Mouse (Mus musculus) intestine, embryonic 15.5 days (tissue): ENCODE data around the gene Eml6. TPM values are rescaled to one million over a fixed set of nuclear protein-coding genes. Genes with fewer than 3 reads are reported as not detected.
"Not testable (repeated sequence)": the region's sequence is repeated elsewhere in the genome, so short reads cannot be mapped to it uniquely, and the experiment has no call there.

ENCODE experiments used
- ATAC-seq: fragments of 200-750 bp; cut with Nextera tagmentation; 2 replicates; pipeline ENCODE4 v1.8.0; 2017; ENCODE audit warnings: moderate TSS enrichment, moderate library complexity
- H3K27ac ChIP-seq: fragments of 300-500 bp; sonication (generic); 2 replicates; pipeline ENCODE4 v1.5.1; 2015; ENCODE audit warnings: mild to moderate bottlenecking, inconsistent platforms
- H3K27me3 ChIP-seq: fragments of 300-500 bp; sonication (generic); replicated peaks from 2 replicates; pipeline ENCODE4 v1.6.1; 2015; ENCODE audit warnings: inconsistent platforms
- H3K36me3 ChIP-seq: fragments of 300-500 bp; sonication (generic); 2 replicates; pipeline ENCODE4 v1.6.1; 2015; ENCODE audit warnings: inconsistent platforms
- H3K4me1 ChIP-seq: fragments of 300-500 bp; sonication (generic); replicated peaks from 2 replicates; pipeline ENCODE4 v1.6.1; 2015; ENCODE audit warnings: inconsistent platforms
- H3K4me2 ChIP-seq: fragments of 300-500 bp; sonication (generic); replicated peaks from 2 replicates; pipeline ENCODE4 v1.6.1; 2015; ENCODE audit warnings: mild to moderate bottlenecking, inconsistent platforms
- H3K4me3 ChIP-seq: fragments of 300-500 bp; sonication (generic); replicated peaks from 2 replicates; pipeline ENCODE4 v1.5.1; 2015; ENCODE audit warnings: inconsistent platforms
- H3K9ac ChIP-seq: fragments of 300-500 bp; sonication (generic); 2 replicates; pipeline ENCODE4 v1.6.1; 2015; ENCODE audit warnings: inconsistent platforms
- H3K9me3 ChIP-seq: fragments of 300-500 bp; sonication (generic); 2 replicates; pipeline ENCODE4 v1.6.1; 2016; ENCODE audit warnings: inconsistent platforms
- WGBS: fragments of 180-500 bp; shearing (Covaris S2); methylation state at CpG from one replicate; pipeline ENCODE4 v1.1.7; 2015; 5-methylcytosine and 5-hydroxymethylcytosine counted together
- polyA plus RNA-seq: library from polyadenylated mRNA; unstranded; fragments of >200 nt; fragmentation: Nextera tagmentation; extraction: Ambion mirVana; gene quantifications from 2 replicates; pipeline ENCODE4 v1.2.1, GENCODE M21; 2015

Gene Eml6
- polyA plus RNA-seq, 1 experiment from 2014 or later = 0.60 TPM

GRCm38 (mm10) chr11:29827729-29828128 is 198.1 kb downstream of the Eml6 start:
- ATAC-seq = no peak
- WGBS = 75% methylated on average over 2 of the region's 2 CpGs
- Histone ChIP-seq H3K4me1 (peaks cover 5% of the 10 kb centered on the region; the same call in 1 of the 2 replicates), H3K4me2 (no peak overlapping the region), H3K4me3 (no peak overlapping the region), H3K27ac (no peak overlapping the region), H3K27me3 (peaks cover 9% of the 10 kb centered on the region; the same call in 1 of the 2 replicates), H3K36me3 (no peaks in the 10 kb centered on the region), H3K9ac (no peak overlapping the region), H3K9me3 (no peaks in the 10 kb centered on the region)

DNA sequence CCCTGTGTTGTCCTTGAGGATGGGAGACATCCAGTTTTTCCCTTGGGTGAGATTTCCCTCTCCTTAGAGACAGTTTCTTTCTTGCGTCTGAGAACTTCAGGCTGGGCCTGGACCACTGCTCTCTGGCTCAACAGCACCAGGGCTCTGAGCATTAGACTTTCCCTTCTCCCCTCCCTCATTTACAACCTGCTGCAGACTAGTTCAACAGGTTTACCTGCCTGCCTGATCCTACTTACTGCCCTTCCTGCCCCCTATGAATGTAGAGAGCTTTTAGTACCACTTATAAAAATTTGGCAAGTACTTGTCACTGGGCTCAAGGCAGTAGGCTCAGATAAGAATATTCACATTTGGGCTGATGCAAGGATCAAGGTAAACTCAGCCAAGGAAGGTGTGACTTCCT is 199.8 kb downstream of the Eml6 start:
- Histone ChIP-seq H3K4me3 (no peak overlapping the region), H3K36me3 (no peaks in the 10 kb centered on the region), H3K9me3 (no peaks in the 10 kb centered on the region), H3K4me2 (no peak overlapping the region), H3K27me3 (peaks cover 9% of the 10 kb centered on the region; the same call in 1 of the 2 replicates), H3K27ac (no peak overlapping the region), H3K9ac (no peak overlapping the region), H3K4me1 (peaks cover 5% of the 10 kb centered on the region; the same call in 1 of the 2 replicates)
- ATAC-seq = peak; percentile 65
- WGBS = 83% methylated on average over 1 of the region's 1 CpGs

GRCm38 (mm10) chr11:29825271-29825718 is 200.5 kb downstream of the Eml6 start, which contains the start of gene 4931440F15Rik:
TSS of gene 4931440F15Rik (minus strand) at chr11:29825668.
- not testable (repeated sequence) for H3K27me3 ChIP-seq, H3K27ac ChIP-seq, H3K4me1 ChIP-seq, H3K36me3 ChIP-seq, H3K9me3 ChIP-seq, H3K9ac ChIP-seq
- ATAC-seq = peak; percentile 48
- 25% methylated on average over 21 of the region's 21 CpGs for WGBS
- Histone ChIP-seq H3K4me3 (peak within 1 kb of the TSS; percentile 24), H3K4me2 (peak within 1 kb of the TSS; percentile 66)

GRCm38 (mm10) chr11:29824474-29825270 is 201.2 kb downstream of the Eml6 start:
- 13% methylated on average over 62 of the region's 62 CpGs for WGBS
- not testable (repeated sequence) for H3K4me1 ChIP-seq, H3K9me3 ChIP-seq, H3K27ac ChIP-seq, H3K9ac ChIP-seq, H3K36me3 ChIP-seq, H3K27me3 ChIP-seq
- Histone ChIP-seq H3K4me3 (peak overlapping the region; percentile 24), H3K4me2 (peak overlapping the region; percentile 66)
- peak; percentile 66 for ATAC-seq

DNA sequence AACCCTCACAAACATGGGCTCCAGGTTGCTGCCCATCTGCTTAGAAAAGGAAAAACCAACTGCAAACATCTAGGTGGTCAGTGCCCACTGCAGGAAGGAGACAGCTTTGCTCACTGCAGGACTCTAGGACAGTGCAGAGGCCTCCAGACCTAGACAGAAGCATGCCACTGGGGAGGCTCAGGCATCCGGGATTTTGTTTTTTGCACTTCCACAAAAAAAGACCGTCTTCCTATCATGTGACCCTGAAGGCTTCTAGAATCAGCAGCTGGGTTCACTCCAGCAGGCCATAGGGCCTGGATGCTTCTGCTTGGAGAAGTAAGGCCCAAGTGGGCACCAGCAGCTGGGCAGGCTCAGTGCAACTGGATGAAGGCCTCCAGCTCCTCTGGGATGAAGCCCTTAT is 202.7 kb downstream of the Eml6 start:
- H3K4me2 ChIP-seq = no peak overlapping the region
- no peaks in the 10 kb centered on the region for H3K9me3 ChIP-seq
- WGBS = 59% methylated on average over 2 of the region's 2 CpGs
- no peak overlapping the region for H3K9ac ChIP-seq
- no peak for ATAC-seq
- H3K4me3 ChIP-seq = no peak overlapping the region
- H3K27me3 ChIP-seq = peaks cover 9% of the 10 kb centered on the region; the same call in 1 of the 2 replicates
- no peaks in the 10 kb centered on the region for H3K36me3 ChIP-seq
- no peak overlapping the region for H3K27ac ChIP-seq
- H3K4me1 ChIP-seq = peaks cover 5% of the 10 kb centered on the region; the same call in 1 of the 2 replicates

DNA sequence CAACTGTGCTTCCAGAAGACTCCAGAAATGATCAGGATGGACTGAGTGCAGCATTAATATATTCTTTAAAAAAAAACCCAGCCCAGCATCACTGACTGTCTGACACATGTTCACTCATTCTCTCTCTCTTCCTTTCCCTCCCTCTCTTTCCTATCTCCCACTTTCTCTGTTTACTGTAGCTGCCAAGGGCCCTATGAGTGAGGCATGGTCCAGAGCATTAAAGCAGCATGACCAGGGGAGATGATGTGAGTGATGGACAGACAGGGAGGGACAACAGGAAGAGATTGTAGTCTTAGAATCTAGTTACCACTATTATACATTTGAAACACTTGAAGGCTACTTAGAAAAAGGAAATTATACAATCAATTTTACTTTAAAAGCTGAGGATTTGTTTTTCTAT is 210.2 kb downstream of the Eml6 start:
- Histone ChIP-seq H3K4me3 (no peak overlapping the region), H3K27me3 (no peaks in the 10 kb centered on the region), H3K9me3 (no peaks in the 10 kb centered on the region), H3K4me2 (no peak overlapping the region), H3K4me1 (no peaks in the 10 kb centered on the region), H3K9ac (no peak overlapping the region), H3K36me3 (no peaks in the 10 kb centered on the region), H3K27ac (no peak overlapping the region)
- no peak; the same call in 1 of the 2 replicates for ATAC-seq

DNA sequence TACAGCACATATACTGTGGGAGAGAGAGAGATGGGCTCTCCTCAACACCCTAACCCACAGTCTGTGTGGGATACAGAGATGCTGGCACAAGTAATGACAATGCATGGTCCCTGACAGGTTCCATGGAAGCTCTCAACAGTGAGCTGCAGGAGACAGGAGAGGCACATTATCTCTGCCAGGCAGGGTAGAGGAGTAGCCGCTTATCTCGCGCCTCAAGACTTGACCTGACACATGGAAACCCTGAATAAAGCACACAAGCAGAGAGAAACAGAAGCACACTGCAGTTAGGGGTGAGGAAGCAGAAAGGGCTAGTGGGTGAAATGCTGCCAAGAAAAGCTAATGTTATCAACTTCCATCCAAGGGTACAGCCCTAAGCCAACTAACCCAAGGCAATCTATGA is 210.6 kb downstream of the Eml6 start:
- no peak overlapping the region for H3K27ac ChIP-seq
- H3K9me3 ChIP-seq = no peaks in the 10 kb centered on the region
- H3K27me3 ChIP-seq = no peaks in the 10 kb centered on the region
- H3K4me3 ChIP-seq = no peak overlapping the region
- H3K36me3 ChIP-seq = no peaks in the 10 kb centered on the region
- no peak overlapping the region for H3K4me2 ChIP-seq
- 85% methylated on average over 3 of the region's 3 CpGs for WGBS
- ATAC-seq = peak; percentile 83; the same call in 1 of the 2 replicates
- no peaks in the 10 kb centered on the region for H3K4me1 ChIP-seq
- H3K9ac ChIP-seq = no peak overlapping the region

- no peaks in the 10 kb centered on the region for H3K36me3 ChIP-seq
- H3K4me2 ChIP-seq = no peak overlapping the region
- no peaks in the 10 kb centered on the region for H3K4me1 ChIP-seq
- H3K9ac ChIP-seq = no peak overlapping the region
- no peak overlapping the region for H3K27ac ChIP-seq
- no peaks in the 10 kb centered on the region for H3K9me3 ChIP-seq
- H3K27me3 ChIP-seq = no peaks in the 10 kb centered on the region
- no peak for ATAC-seq
- 70% methylated on average over 1 of the region's 1 CpGs for WGBS
- H3K4me3 ChIP-seq = no peak overlapping the region
These were observed 212.6 kb downstream of the Eml6 start for GRCm38 (mm10) chr11:29813267-29813666.

DNA sequence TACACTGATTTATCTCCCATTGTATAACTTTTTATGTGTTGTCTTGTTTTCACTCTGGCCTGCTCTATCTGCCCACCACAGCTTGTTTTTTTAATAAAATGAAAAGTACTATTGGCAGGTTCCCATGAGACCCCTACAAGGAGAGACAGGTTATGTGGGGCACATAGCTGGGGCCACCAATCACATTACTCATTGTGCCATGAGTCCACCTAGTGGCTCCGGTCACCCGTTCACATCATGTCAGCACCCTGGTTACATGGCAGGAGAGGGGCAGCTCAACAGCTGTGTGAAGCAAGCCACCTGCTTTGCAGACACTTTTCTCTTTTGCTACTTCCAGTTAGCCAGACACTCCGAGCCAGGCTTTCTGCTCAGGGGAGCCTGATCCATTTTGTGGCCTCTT is 213.4 kb downstream of the Eml6 start:
- Histone ChIP-seq H3K27ac (no peak overlapping the region), H3K4me1 (no peaks in the 10 kb centered on the region), H3K9me3 (no peaks in the 10 kb centered on the region), H3K9ac (no peak overlapping the region), H3K36me3 (no peaks in the 10 kb centered on the region), H3K27me3 (no peaks in the 10 kb centered on the region), H3K4me3 (no peak overlapping the region), H3K4me2 (no peak overlapping the region)
- 65% methylated on average over 3 of the region's 3 CpGs for WGBS
- no peak for ATAC-seq

DNA sequence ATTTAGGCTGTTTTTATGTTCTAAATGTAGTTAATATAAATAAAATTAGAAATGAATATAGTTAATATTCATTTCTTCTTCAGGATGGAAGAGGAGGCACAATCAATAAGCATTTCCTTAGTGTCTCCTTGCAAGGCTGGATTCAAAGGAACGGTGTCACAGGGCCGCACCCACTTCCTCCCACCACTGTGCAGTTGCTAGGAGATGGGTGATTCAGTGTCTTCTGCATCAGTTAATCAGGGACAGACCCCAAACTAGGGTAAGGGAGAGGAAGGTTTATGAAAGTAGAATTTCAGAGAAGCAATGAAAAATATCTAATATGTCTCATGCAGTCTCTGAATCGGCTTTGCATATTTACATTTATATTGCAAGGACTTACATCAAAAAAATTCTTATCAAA is 215.5 kb downstream of the Eml6 start:
- no peak overlapping the region for H3K27ac ChIP-seq
- 70% methylated on average over 3 of the region's 3 CpGs for WGBS

GRCm38 (mm10) chr11:29808981-29809589 is 216.7 kb downstream of the Eml6 start:
- H3K27me3 ChIP-seq = no peaks in the 10 kb centered on the region
- no peak overlapping the region for H3K27ac ChIP-seq
- WGBS = 84% methylated on average over 7 of the region's 7 CpGs
- H3K9ac ChIP-seq = no peak overlapping the region
- H3K4me2 ChIP-seq = no peak overlapping the region
- H3K9me3 ChIP-seq = no peaks in the 10 kb centered on the region
- H3K4me1 ChIP-seq = no peaks in the 10 kb centered on the region
- no peak for ATAC-seq
- H3K36me3 ChIP-seq = no peaks in the 10 kb centered on the region
- no peak overlapping the region for H3K4me3 ChIP-seq

More for the DNA sequence above, 215.5 kb downstream of the Eml6 start:
- H3K9ac ChIP-seq = no peak overlapping the region
- no peak overlapping the region for H3K4me3 ChIP-seq
- ATAC-seq = no peak
- H3K27me3 ChIP-seq = no peaks in the 10 kb centered on the region
- H3K4me1 ChIP-seq = no peaks in the 10 kb centered on the region
- no peaks in the 10 kb centered on the region for H3K9me3 ChIP-seq
- H3K36me3 ChIP-seq = no peaks in the 10 kb centered on the region
- no peak overlapping the region for H3K4me2 ChIP-seq

DNA sequence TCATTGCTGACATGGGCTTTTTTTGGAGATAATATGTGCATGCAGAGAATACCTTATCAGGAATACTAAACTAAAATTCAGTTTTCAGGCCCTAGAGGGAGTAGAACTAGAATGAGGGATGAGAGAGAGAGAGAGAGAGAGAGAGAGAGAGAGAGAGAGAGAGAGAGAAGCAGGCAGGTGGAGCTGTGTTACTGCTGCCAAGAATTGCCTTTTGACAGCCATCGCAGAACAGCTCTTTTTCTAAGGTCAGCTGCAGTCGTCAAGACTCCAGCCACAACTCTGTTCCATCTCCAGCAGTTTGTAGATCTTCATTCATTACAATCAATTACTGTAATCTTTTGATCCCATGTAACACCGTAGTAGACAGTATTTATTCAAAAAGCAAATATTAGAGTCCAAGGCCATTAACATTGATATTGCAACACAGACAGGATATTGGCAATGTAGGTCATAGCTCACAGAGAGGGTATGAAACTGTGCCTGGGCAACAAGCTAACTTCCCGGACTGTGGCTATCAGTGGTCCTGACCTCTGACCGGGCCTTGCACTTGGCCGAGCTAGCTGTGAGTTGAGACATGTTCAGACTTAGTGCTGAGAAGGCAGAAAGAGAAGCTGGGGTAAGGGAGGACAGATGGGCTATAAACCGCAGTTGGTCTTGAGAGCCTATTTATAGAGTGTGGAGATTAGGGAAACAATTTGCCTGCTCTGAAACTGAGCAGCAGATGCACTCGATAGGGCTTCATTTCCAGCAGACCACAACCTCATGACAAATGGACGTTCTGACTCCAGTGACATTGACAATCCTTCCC is 217.5 kb downstream of the Eml6 start:
- Histone ChIP-seq H3K9me3 (no peaks in the 10 kb centered on the region), H3K4me3 (no peak overlapping the region), H3K27me3 (no peaks in the 10 kb centered on the region), H3K9ac (no peak overlapping the region), H3K27ac (no peak overlapping the region), H3K4me1 (no peaks in the 10 kb centered on the region), H3K36me3 (no peaks in the 10 kb centered on the region), H3K4me2 (no peak overlapping the region)
- peak; percentile 77 for ATAC-seq
- 45% methylated on average over 9 of the region's 9 CpGs for WGBS
